Mouse (Mus musculus): Measurements from ENCODE around the gene Arl8a. TPM values are rescaled to one million over a fixed set of nuclear protein-coding genes. Genes with fewer than 3 reads are reported as not detected.
"Not testable (repeated sequence)": the region's sequence is repeated elsewhere in the genome, so short reads cannot be mapped to it uniquely, and the experiment has no call there.

Gene Arl8a
- total RNA-seq (2021) (10 to 100 TPM; 59.4 to 62.2 TPM), polyA plus RNA-seq (2012; rRNA removed) (41.5 and 43.2 TPM in 2 replicates)
- long read RNA-seq, transcript Arl8a-201 (7 exons, 1,713 nt): major isoform, 45 of 57 reads
- long read RNA-seq, partial matches to known transcripts: 2 of 57 reads
- long read RNA-seq, other reads (novel, unspliced or antisense): 9 of 57 reads

- DNase-seq: peak; percentile 94
Measured at GRCm38 (mm10) chr1:135146077-135146945, at the start of gene Arl8a. Gene Arl8a (plus strand): TSS chr1:135146824.

GRCm38 (mm10) chr1:135097441-135097840, 49.2 kb upstream of the Arl8a start:
- DNase-seq: no peak

GRCm38 (mm10) chr1:135098441-135098840, 48.2 kb upstream of the Arl8a start:
- DNase-seq: peak; percentile 21

DNA sequence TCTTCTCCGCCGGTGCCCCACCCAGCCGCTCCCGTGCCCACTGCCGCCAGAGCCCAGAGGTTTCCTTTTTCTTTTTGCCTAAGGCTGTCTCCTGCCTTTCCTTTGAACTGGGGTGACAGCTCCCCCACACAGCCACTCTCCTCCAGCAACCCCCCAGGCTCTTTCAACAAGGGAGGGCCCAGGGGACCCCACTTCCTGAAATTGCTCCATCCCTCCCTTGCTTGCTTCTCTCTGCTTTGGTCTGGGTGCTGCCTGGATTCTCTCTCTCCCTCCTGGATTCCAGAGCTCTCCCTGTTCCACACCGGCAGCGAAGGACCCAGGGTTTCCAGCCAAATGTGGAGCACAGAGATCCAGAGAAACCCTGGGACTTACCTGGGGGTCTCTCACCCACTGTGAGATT, 46.2 kb upstream of the Arl8a start:
- DNase-seq: no peak

DNA sequence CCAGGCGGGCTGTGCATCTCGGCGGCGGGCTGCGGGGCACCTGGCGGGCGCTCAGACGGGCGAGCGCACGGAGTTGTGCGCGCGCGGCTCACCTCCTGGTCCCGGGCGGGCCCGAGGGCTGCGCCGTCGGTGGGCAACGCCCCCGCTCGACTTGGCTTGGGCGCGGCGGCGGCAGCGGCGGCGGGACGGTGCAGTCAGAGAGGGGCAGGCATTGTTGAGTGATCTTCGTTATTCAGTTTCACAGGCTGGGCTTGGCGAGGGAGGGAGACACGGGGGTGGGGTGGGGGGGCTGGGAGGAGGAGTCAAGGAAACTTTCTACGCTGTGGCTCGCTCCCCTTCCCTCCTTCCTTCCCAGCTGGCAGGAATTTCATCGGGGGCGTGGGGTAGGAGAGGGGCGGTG, 41.5 kb upstream of the Arl8a start, which contains the start of gene Lgr6:
Gene Lgr6, minus strand, starts transcription at position 153 of the 400 bp plus-strand sequence.
- peak; percentile 23 for DNase-seq

DNA sequence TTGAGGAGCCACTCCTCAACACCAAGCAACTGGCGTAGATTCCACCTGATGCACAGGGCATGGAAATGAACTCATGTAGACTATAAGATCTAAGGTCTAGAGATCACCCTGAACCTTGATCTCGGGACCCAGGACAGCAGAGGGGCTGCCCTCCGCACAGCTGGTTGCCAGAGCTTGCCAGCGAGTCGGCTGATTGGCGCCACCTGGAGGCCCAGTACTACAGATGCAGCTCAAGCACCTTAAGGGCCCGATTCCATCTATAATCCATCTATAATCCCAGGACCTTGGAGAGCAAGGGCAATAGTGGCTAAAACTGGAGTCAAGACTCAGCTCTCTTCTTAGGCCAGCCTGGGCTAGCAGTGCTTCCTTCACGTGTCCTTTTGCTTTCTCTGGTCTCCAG, 40.7 kb upstream of the Arl8a start:
- peak; percentile 64 for DNase-seq

DNA sequence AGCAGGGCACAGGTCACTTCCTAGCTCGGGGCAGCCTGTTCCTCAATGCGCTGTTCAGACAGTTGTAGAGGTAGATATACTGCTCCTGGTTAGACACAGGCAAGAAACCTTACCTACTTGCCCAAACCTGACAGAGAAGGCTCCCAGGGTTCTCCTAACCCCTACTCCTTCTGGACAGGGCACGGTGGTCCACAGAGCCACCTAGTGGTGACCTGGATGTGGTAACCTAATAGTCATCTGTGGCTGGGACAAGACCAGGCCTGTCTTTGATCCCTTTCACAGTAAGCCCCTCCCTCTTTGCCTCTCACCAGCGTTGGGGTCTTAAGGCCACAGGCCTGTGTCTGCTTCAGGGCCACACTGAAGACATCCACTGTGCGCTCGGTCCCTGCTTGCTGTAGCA, 38.0 kb upstream of the Arl8a start:
- DNase-seq: peak; percentile 38

DNA sequence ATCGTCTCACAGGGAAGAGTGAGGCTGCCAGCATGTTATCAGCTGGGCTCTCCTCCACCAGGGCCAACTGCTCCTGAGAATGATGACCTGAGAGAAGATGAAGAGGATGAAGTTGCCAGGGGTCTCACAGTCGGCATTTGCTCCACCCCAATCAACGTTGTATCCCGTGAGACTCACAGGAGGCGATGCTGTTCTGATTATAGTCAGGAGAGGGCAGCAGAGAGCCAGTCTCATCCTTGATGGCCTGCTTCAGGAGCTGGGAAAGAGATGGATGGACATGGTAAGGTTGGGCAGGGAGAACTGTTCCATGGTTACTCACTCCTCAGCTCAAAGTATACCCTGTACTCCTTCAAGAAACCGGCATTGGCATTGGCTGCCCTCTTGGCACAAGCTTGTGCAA, 36.5 kb upstream of the Arl8a start:
- peak; percentile 58 for DNase-seq

DNA sequence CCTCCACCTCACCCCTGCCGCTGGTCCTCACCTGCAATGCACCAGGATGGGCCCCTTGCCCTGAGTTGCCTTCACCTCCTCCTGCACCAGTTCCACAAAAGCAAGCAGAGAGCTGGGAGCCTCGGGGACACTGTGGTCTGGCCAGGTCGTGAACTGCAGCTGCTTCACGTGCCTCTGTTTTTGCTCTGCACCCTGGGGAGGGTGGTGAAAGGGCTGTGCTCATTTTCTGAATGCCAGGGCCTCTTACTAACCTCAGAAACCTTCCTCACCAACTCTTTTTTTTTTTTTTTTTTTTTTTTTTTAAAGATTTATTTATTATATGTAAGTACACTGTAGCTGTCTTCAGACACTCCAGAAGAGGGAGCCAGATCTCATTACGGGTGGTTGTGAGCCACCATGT, 35.4 kb upstream of the Arl8a start:
- DNase-seq: not testable (repeated sequence)

- DNase-seq: peak; percentile 52
Measured at GRCm38 (mm10) chr1:135112661-135113060, 34.0 kb upstream of the Arl8a start.

DNA sequence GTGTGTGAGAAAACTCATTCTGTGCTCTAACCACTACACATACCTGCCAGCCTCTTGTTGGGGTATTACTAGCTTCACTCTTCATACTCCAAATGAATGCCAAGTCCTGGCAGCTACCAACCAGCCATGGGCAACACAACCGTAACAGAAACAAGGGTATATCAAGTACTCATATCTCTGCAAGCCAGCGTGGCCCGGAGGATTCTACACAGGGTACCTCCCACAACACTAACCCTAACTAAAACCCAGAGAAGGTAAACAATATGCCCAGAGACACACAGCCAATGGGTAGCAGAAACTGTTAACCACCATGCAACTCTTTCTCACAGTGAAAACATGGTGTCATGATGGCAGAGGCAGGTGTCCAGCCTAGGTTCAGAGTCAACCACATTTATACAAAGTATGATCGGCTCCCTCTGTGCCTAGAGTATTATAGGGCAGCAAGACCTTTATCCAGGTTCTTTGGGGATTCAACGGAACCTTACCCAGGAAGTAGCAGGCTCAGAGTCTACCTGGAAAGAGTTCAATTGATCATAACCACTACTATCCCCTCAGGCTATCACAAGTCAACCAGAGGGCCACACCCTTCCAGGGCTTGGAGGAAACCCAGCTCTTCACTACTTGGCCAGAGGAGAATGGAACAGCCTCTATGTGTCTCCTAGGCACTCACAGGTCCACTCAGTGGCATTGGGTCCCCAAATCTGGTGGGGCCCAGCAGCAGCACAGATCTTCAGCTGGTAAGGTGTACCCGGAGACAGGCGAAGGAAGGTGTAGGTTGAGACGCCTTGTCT, 21.9 kb upstream of the Arl8a start:
- no peak for DNase-seq

- DNase-seq: no peak
Measured at GRCm38 (mm10) chr1:135125990-135126389, 20.6 kb upstream of the Arl8a start.

- no peak for DNase-seq
Measured at GRCm38 (mm10) chr1:135126443-135127027, 20.1 kb upstream of the Arl8a start.

- no peak for DNase-seq
Measured at GRCm38 (mm10) chr1:135128011-135128441, 18.6 kb upstream of the Arl8a start.

DNA sequence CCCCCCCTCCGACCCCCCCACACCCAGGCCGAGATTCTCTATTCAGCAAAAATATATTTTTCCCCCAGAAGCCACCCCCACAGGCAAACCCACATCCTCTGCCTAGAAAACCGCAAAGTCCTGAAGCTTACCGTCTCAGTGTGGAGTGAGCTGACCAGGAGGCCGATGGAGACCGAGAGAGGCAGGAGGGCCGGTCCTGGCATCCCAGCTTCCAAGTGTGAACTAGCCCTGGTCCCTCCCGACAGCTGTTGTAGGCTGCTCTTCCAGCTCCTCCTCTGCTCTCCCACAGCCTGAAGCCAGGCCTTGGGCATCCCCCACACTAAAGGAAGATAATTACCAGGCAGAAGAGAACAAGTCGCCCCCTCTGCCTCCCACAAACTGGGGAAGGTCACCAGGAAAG, 17.6 kb upstream of the Arl8a start:
- DNase-seq: no peak

DNA sequence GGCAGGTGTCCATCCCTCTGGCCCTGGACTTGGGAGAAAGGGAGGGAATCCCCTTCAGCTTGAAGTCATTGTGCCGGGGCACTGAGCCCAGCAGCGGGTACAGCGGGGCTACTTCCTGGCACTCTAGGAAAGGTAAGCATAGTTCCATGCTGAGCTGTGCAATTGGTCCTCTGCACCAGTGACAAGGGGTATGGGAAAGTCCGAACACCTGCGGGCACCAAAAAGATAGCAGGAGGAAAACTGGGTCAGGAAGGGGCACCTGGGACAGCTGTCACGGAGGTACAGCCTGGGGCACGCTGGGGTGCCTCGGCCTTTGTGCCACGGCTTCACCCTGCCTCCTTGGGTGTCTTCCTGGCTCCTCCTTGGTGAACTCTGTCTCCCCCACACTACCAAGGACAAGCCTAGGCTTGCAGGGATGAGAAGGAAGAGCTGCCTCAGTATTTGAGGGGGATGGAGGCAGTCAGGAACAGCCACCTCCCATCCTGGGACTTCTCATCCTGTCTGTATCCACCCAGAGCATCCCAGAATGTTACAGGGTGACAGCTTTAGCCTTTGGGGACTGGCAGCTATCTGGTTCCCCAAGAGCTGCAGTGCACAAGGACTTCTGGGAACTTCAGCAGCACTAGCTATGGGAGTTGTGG, 17.0 kb upstream of the Arl8a start:
- DNase-seq: no peak

- no peak for DNase-seq
Measured at GRCm38 (mm10) chr1:135130376-135131018, 16.1 kb upstream of the Arl8a start.

DNA sequence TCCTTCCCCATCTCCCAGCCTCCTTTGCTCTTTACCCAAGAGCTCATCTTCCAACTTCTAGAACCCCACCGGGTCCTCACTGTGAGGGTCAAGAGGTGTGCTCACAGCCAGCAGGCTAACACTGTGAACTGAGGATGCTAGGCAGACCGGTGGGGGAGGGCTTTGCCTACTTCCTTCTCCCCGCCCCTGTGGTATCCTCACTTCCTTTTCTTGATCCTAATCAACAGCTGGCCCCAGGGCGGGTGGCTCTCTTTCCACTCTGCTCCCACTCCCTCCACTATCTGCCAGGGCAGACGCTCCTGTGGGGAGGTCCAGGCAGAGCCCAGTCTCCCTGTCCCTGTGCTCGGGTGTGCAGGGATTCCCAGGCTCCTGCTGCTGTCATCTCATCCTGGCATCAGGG, 15.6 kb upstream of the Arl8a start:
- peak; percentile 49 for DNase-seq

DNA sequence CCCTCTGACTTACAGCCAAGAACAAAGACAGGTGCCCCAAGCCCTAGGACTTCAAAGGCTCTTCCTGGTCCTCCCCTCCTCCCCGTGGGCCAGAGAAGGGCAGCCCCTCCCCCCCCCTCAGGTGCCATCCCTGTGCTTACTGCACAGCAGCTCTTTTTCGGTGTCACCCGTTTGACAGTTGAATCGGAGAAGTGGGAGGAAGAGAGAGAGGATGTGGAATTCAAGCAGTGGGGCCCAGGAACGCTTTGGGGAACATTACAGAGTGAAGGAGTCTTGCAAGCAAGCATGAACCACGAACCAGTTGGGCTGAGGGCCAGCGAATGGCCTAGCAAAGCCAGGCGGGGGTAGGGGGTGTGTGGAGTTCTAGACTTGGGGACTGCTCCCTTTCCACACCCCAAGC, 15.1 kb upstream of the Arl8a start:
- DNase-seq: no peak

- DNase-seq: peak; percentile 81
Measured at GRCm38 (mm10) chr1:135132473-135132872, 14.2 kb upstream of the Arl8a start, which contains the start of gene Ptpn7. Gene Ptpn7 (plus strand): TSS chr1:135132700.

DNA sequence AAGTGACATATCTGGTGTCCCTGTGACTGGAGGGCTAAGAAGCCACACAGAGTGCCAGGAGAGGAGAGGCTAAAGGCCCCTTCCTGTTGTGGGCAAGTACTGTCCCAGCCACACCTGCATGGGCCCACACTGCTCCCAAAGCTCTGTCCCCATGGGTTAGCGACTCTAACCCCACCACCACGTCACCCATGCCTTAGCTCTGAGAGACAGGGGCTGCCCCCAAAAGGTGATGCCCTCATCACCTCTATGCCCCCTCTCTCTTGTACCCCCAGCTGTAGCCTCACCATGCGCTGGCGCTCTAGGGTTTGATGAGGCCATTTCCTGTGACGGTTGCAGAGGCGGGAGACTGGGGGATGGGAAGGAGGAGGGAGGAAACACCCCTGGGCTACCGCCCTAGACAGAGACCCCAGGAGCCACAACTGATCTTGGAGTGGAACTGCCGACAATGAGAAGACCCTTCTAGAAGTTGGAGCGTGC, 13.7 kb upstream of the Arl8a start:
- DNase-seq: no peak
